ENCODE assay signal across 8 mouse cellular contexts in the genomic region with DNA sequence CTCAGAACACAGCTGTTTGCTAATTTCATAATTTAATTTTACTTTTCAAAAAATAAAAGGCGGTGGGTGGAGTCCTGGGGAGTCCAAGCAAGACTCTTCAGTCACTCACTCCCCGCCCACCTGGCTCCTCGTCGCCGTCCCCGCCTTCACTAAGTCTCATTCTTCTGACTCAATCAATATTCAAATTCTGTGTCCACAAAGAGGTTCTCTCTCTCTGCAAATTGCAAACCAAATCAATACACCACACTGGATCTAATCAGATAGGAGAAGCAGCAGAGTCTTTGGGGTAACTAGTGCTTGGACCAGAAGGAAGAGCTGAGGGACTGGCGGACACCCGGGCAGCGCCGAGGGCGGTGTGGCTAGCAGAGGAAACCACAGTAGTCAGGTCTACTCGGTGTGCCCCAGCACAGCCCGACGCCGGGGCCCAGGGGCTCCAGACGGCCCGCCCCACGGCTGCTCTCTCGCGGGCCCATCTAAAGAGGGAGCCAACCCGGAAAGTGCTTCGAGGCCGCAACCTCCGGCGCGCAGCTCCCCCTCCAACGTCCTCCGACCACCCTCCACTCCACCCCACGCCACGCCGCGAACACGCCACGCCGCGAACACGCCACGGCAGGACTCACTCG. TPM values are rescaled to one million over a fixed set of nuclear protein-coding genes. Genes with fewer than 3 reads are reported as not detected.
DNase-seq lines count a peak whose midpoint lies in the region; ATAC-seq lines count a peak whose summit lies in the region.

No protein-coding gene starts in this region.

- under 1% methylated on average over 39 of the region's 39 CpGs for WGBS in heart, embryonic 15.5 days
- under 1% methylated on average over 39 of the region's 39 CpGs for WGBS in embryonic facial prominence, embryonic 15.5 days
- WGBS in limb, embryonic 10.5 days, result 1% methylated on average over 39 of the region's 39 CpGs
- under 1% methylated on average over 39 of the region's 39 CpGs for WGBS in neural tube, embryonic 12.5 days

- H3K36me3 ChIP-seq in heart, embryonic 15.5 days, result peaks cover 33% of the 10 kb centered on the region
- H3K36me3 ChIP-seq in embryonic facial prominence, embryonic 15.5 days, result peaks cover 33% of the 10 kb centered on the region
- H3K36me3 ChIP-seq in limb, embryonic 10.5 days, result peaks cover 37% of the 10 kb centered on the region
- H3K36me3 ChIP-seq in neural tube, embryonic 12.5 days, result peaks cover 31% of the 10 kb centered on the region

- H3K4me1 ChIP-seq in heart, embryonic 15.5 days (replicated peaks), result peaks cover 5% of the 10 kb centered on the region
- no peaks in the 10 kb centered on the region for H3K4me1 ChIP-seq in embryonic facial prominence, embryonic 15.5 days
- peaks cover 2% of the 10 kb centered on the region; the same call in 1 of the 2 replicates for H3K4me1 ChIP-seq in limb, embryonic 10.5 days
- H3K4me1 ChIP-seq in neural tube, embryonic 12.5 days, result peaks cover 2% of the 10 kb centered on the region; the same call in 1 of the 2 replicates

- H3K27ac ChIP-seq in heart, embryonic 15.5 days, result peak overlapping the region; percentile 65
- H3K27ac ChIP-seq in embryonic facial prominence, embryonic 15.5 days (replicated peaks), result peak overlapping the region; percentile 78
- peak overlapping the region; percentile 86 for H3K27ac ChIP-seq in limb, embryonic 10.5 days
- no peak overlapping the region for H3K27ac ChIP-seq in neural tube, embryonic 12.5 days

- H3K4me3 ChIP-seq in heart, embryonic 15.5 days, result peak overlapping the region; percentile 99
- H3K4me3 ChIP-seq in embryonic facial prominence, embryonic 15.5 days (replicated peaks), result peak overlapping the region; percentile 88
- peak overlapping the region; percentile 80 for H3K4me3 ChIP-seq in limb, embryonic 10.5 days
- H3K4me3 ChIP-seq in neural tube, embryonic 12.5 days, result peak overlapping the region; percentile 82

- DNase-seq in heart, postnatal 10 days, result no peak
- peak; percentile 36 for DNase-seq in ES-CJ7 (ENCODE audit: low read depth, low spot score)
- DNase-seq in limb, embryonic 10.5 days (ENCODE audit: low spot score), result peak; percentile 40
- no peak for DNase-seq in right cerebral cortex, adult 18-20 months
- DNase-seq in urinary bladder, postnatal 25 days (ENCODE audit: low spot score), result no peak

- peak overlapping the region; percentile 80 for H3K4me2 ChIP-seq in heart, embryonic 15.5 days
- H3K4me2 ChIP-seq in embryonic facial prominence, embryonic 15.5 days (replicated peaks), result peak overlapping the region; percentile 68
- H3K4me2 ChIP-seq in neural tube, embryonic 12.5 days (replicated peaks), result peak overlapping the region; percentile 62

- intact Hi-C loops in heart, postnatal 10 days (cut with DNase I), result no loop called here

- H3K27me3 ChIP-seq in heart, embryonic 15.5 days, result no peaks in the 10 kb centered on the region
- H3K27me3 ChIP-seq in embryonic facial prominence, embryonic 15.5 days, result 0 out of 2 replicates have a peak, but pooled peaks cover 3% of the 10 kb centered on the region
- no peaks in the 10 kb centered on the region for H3K27me3 ChIP-seq in limb, embryonic 10.5 days (ENCODE audit: low read depth, poor library complexity, severe bottlenecking)
- no peaks in the 10 kb centered on the region; the same call in 1 of the 2 replicates for H3K27me3 ChIP-seq in neural tube, embryonic 12.5 days (replicated peaks)

- peak overlapping the region; percentile 89 for H3K9ac ChIP-seq in heart, embryonic 15.5 days
- peak overlapping the region; percentile 93 for H3K9ac ChIP-seq in embryonic facial prominence, embryonic 15.5 days
- peak overlapping the region; percentile 86 for H3K9ac ChIP-seq in neural tube, embryonic 12.5 days

- no peaks in the 10 kb centered on the region for H3K9me3 ChIP-seq in heart, embryonic 15.5 days (replicated peaks)
- no peaks in the 10 kb centered on the region for H3K9me3 ChIP-seq in embryonic facial prominence, embryonic 15.5 days (replicated peaks)
- no peaks in the 10 kb centered on the region for H3K9me3 ChIP-seq in limb, embryonic 10.5 days (replicated peaks)
- H3K9me3 ChIP-seq in neural tube, embryonic 12.5 days, result no peaks in the 10 kb centered on the region

- ATAC-seq in heart, embryonic 15.5 days (replicated peaks; ENCODE audit: insufficient number of reproducible peaks, insufficient read depth, low FRiP score, low read depth), result peak; percentile 80
- peak; percentile 76 for ATAC-seq in embryonic facial prominence, embryonic 15.5 days (ENCODE audit: insufficient number of reproducible peaks, low FRiP score, low TSS enrichment, low read depth)
- peak; percentile 85 for ATAC-seq in neural tube, embryonic 12.5 days (ENCODE audit: low FRiP score, low read depth)

RNA-seq across cellular contexts. Expression of a gene that starts 0.5 kb away (rescaled TPM):
- polyA plus RNA-seq in heart, embryonic 15.5 days (2015; fragmentation: Nextera tagmentation; extraction: Ambion mirVana), result 83.8 and 101 TPM in 2 replicates
- 10 to 100 TPM; 38.7 to 40.8 TPM for total RNA-seq in heart, postnatal 10 days (2021)
- 127 and 135 TPM in 2 replicates for polyA plus RNA-seq in embryonic facial prominence, embryonic 15.5 days (2015; fragmentation: Nextera tagmentation; extraction: Ambion mirVana)
- 186 and 189 TPM in 2 replicates for polyA plus RNA-seq in limb, embryonic 10.5 days (2016; fragmentation: Nextera tagmentation; extraction: Ambion mirVana)
- polyA plus RNA-seq in neural tube, embryonic 12.5 days (2016; fragmentation: Nextera tagmentation; extraction: Ambion mirVana), result 141 and 145 TPM in 2 replicates

RNA-seq across cellular contexts. Expression of a gene that starts 35.3 kb away (rescaled TPM):
- polyA plus RNA-seq in heart, embryonic 15.5 days (2015; fragmentation: Nextera tagmentation; extraction: Ambion mirVana), result 241 and 250 TPM in 2 replicates
- 100 to 1,000 TPM in 1 of 2 experiments, 10 to 100 TPM in 1; 95.0 to 120 TPM for total RNA-seq in heart, postnatal 10 days (2021)
- polyA plus RNA-seq in embryonic facial prominence, embryonic 15.5 days (2015; fragmentation: Nextera tagmentation; extraction: Ambion mirVana), result 365 and 394 TPM in 2 replicates
- polyA plus RNA-seq in limb, embryonic 10.5 days (2016; fragmentation: Nextera tagmentation; extraction: Ambion mirVana), result 546 and 555 TPM in 2 replicates
- 690 and 701 TPM in 2 replicates for polyA plus RNA-seq in neural tube, embryonic 12.5 days (2016; fragmentation: Nextera tagmentation; extraction: Ambion mirVana)

RNA-seq across cellular contexts. Expression of a gene that starts 54.3 kb away (rescaled TPM):
- 21.9 and 27.0 TPM in 2 replicates for polyA plus RNA-seq in heart, embryonic 15.5 days (2015; fragmentation: Nextera tagmentation; extraction: Ambion mirVana)
- 10 to 100 TPM; 18.0 to 18.1 TPM for total RNA-seq in heart, postnatal 10 days (2021)
- 31.8 and 34.6 TPM in 2 replicates for polyA plus RNA-seq in embryonic facial prominence, embryonic 15.5 days (2015; fragmentation: Nextera tagmentation; extraction: Ambion mirVana)
- 35.4 and 39.6 TPM in 2 replicates for polyA plus RNA-seq in limb, embryonic 10.5 days (2016; fragmentation: Nextera tagmentation; extraction: Ambion mirVana)
- polyA plus RNA-seq in neural tube, embryonic 12.5 days (2016; fragmentation: Nextera tagmentation; extraction: Ambion mirVana), result 55.9 and 57.9 TPM in 2 replicates

Comparison
In these comparisons a context has a peak if more than half of its experiments do, and no peak if none do; other contexts are left out.
1. DNase-seq: peak in ES-CJ7 (single experiment) and limb, embryonic 10.5 days (single experiment); none in heart, postnatal 10 days (0 of 2), right cerebral cortex, adult 18-20 months (single experiment) and urinary bladder, postnatal 25 days (single experiment).
2. Peak in every context shown above with its lines, with median percentiles within 50 percentile points of each other: ATAC-seq, H3K4me2 ChIP-seq, H3K4me3 ChIP-seq and H3K9ac ChIP-seq.